Mouse (Mus musculus) spleen, adult 2 months (tissue): ENCODE data around the gene Trim46.

Experiments
- CTCF ChIP-seq: fragments of 200-500 bp; IDR thresholded peaks from 2 replicates; pipeline ENCODE4 v1.5.1; 2011; ENCODE audit warnings: mild to moderate bottlenecking, inconsistent platforms; ENCODE audit not compliant: insufficient read depth, insufficient read length, insufficient replicate concordance; ENCODE audit errors: extremely low read depth
- POLR2A ChIP-seq: fragments of 200-500 bp; IDR thresholded peaks from 2 replicates; pipeline ENCODE4 v1.6.1; 2011; ENCODE audit warnings: low read depth, low read length, inconsistent platforms

- TF ChIP-seq POLR2A (no peak), CTCF (no peak)
Measured at GRCm38 (mm10) chr3:89270891-89271290, 24.8 kb upstream of the Trim46 start.
